Mouse (Mus musculus): ENCODE measurements around the gene Pde9a. TPM values are rescaled to one million over a fixed set of nuclear protein-coding genes. Genes with fewer than 3 reads are reported as not detected.

The Pde9a gene
- polyA plus RNA-seq, 1 experiment from 2014 or later, result 31.1 TPM

GRCm38 (mm10) chr17:31379863-31380262, 6.1 kb upstream of the Pde9a start:
- Histone ChIP-seq H3K4me3 (replicated peaks; ENCODE audit: low read length) (no peak overlapping the region), H3K9me3 (replicated peaks; ENCODE audit: control insufficient read depth, low read length) (no peaks in the 10 kb centered on the region), H3K4me2 (ENCODE audit: low read depth, low read length) (no peak overlapping the region), H3K9ac (ENCODE audit: low read length) (no peak overlapping the region), H3K27ac (ENCODE audit: low read length) (no peak overlapping the region), H3K36me3 (ENCODE audit: control insufficient read depth, insufficient read depth, low read length) (no peaks in the 10 kb centered on the region), H3K4me1 (ENCODE audit: control insufficient read depth, insufficient read depth, low read length) (peaks cover 5% of the 10 kb centered on the region), H3K27me3 (ENCODE audit: control insufficient read depth, insufficient read depth, low read length) (no peaks in the 10 kb centered on the region)
- WGBS, result 55% methylated on average over 8 of the region's 8 CpGs
- no peak for ATAC-seq (ENCODE audit: insufficient read depth, low FRiP score)

- no peak overlapping the region for H3K27ac ChIP-seq (ENCODE audit: low read length)
- H3K4me3 ChIP-seq (replicated peaks; ENCODE audit: low read length), result no peak overlapping the region
- no peak overlapping the region for H3K9ac ChIP-seq (ENCODE audit: low read length)
- no peaks in the 10 kb centered on the region for H3K36me3 ChIP-seq (ENCODE audit: control insufficient read depth, insufficient read depth, low read length)
- H3K9me3 ChIP-seq (replicated peaks; ENCODE audit: control insufficient read depth, low read length), result no peaks in the 10 kb centered on the region
- no peaks in the 10 kb centered on the region for H3K27me3 ChIP-seq (ENCODE audit: control insufficient read depth, insufficient read depth, low read length)
- no peak for ATAC-seq (ENCODE audit: insufficient read depth, low FRiP score)
- H3K4me1 ChIP-seq (ENCODE audit: control insufficient read depth, insufficient read depth, low read length), result peaks cover 20% of the 10 kb centered on the region
- 60% methylated on average over 6 of the region's 6 CpGs for WGBS
- H3K4me2 ChIP-seq (ENCODE audit: low read depth, low read length), result no peak overlapping the region
These were observed 2.7 kb upstream of the Pde9a start for GRCm38 (mm10) chr17:31383320-31383719.

- H3K9ac ChIP-seq (ENCODE audit: low read length), result peak overlapping the region; percentile 45; the same call in 1 of the 2 replicates
- peak; percentile 28; the same call in 1 of the 2 replicates for ATAC-seq (ENCODE audit: insufficient read depth, low FRiP score)
These were observed 912 bp upstream of the Pde9a start for GRCm38 (mm10) chr17:31384968-31385627.

GRCm38 (mm10) chr17:31386766-31387275, 811 bp downstream of the Pde9a start:
- H3K36me3 ChIP-seq (ENCODE audit: control insufficient read depth, insufficient read depth, low read length), result no peaks in the 10 kb centered on the region
- peaks cover 38% of the 10 kb centered on the region for H3K4me1 ChIP-seq (ENCODE audit: control insufficient read depth, insufficient read depth, low read length)
- no peaks in the 10 kb centered on the region for H3K27me3 ChIP-seq (ENCODE audit: control insufficient read depth, insufficient read depth, low read length)
- H3K4me2 ChIP-seq (ENCODE audit: low read depth, low read length), result peak overlapping the region; percentile 90
- no peak for ATAC-seq (ENCODE audit: insufficient read depth, low FRiP score)
- 11% methylated on average over 7 of the region's 7 CpGs for WGBS
- no peaks in the 10 kb centered on the region for H3K9me3 ChIP-seq (replicated peaks; ENCODE audit: control insufficient read depth, low read length)
- no peak overlapping the region for H3K27ac ChIP-seq (ENCODE audit: low read length)
- H3K4me3 ChIP-seq (replicated peaks; ENCODE audit: low read length), result peak overlapping the region; percentile 78
- peak overlapping the region; percentile 85 for H3K9ac ChIP-seq (ENCODE audit: low read length)

More at GRCm38 (mm10) chr17:31384968-31385627, 912 bp upstream of the Pde9a start:
- Histone ChIP-seq H3K4me2 (ENCODE audit: low read depth, low read length) (peak overlapping the region; percentile 90; the same call in 1 of the 2 replicates), H3K4me1 (ENCODE audit: control insufficient read depth, insufficient read depth, low read length) (peaks cover 33% of the 10 kb centered on the region), H3K27ac (ENCODE audit: low read length) (peak overlapping the region; percentile 81), H3K36me3 (ENCODE audit: control insufficient read depth, insufficient read depth, low read length) (no peaks in the 10 kb centered on the region), H3K4me3 (replicated peaks; ENCODE audit: low read length) (no peak overlapping the region), H3K27me3 (ENCODE audit: control insufficient read depth, insufficient read depth, low read length) (no peaks in the 10 kb centered on the region), H3K9me3 (replicated peaks; ENCODE audit: control insufficient read depth, low read length) (no peaks in the 10 kb centered on the region)
- WGBS, result 21% methylated on average over 8 of the region's 8 CpGs

- 74% methylated on average over 3 of the region's 3 CpGs for WGBS
- ATAC-seq (ENCODE audit: insufficient read depth, low FRiP score), result no peak
- Histone ChIP-seq H3K27ac (ENCODE audit: low read length) (peak overlapping the region; percentile 69), H3K36me3 (ENCODE audit: control insufficient read depth, insufficient read depth, low read length) (no peaks in the 10 kb centered on the region), H3K4me3 (replicated peaks; ENCODE audit: low read length) (no peak overlapping the region), H3K4me2 (ENCODE audit: low read depth, low read length) (peak overlapping the region; percentile 23), H3K4me1 (ENCODE audit: control insufficient read depth, insufficient read depth, low read length) (peaks cover 49% of the 10 kb centered on the region), H3K9ac (ENCODE audit: low read length) (peak overlapping the region; percentile 36; the same call in 1 of the 2 replicates), H3K9me3 (replicated peaks; ENCODE audit: control insufficient read depth, low read length) (no peaks in the 10 kb centered on the region), H3K27me3 (ENCODE audit: control insufficient read depth, insufficient read depth, low read length) (no peaks in the 10 kb centered on the region)
These were observed 3.5 kb downstream of the Pde9a start for GRCm38 (mm10) chr17:31389432-31390050.

- 56% methylated on average over 3 of the region's 3 CpGs for WGBS
- H3K27ac ChIP-seq (ENCODE audit: low read length), result no peak overlapping the region
- H3K4me2 ChIP-seq (ENCODE audit: low read depth, low read length), result no peak overlapping the region
- no peak overlapping the region for H3K9ac ChIP-seq (ENCODE audit: low read length)
- no peaks in the 10 kb centered on the region for H3K36me3 ChIP-seq (ENCODE audit: control insufficient read depth, insufficient read depth, low read length)
- H3K4me3 ChIP-seq (replicated peaks; ENCODE audit: low read length), result no peak overlapping the region
- H3K27me3 ChIP-seq (ENCODE audit: control insufficient read depth, insufficient read depth, low read length), result no peaks in the 10 kb centered on the region
- no peaks in the 10 kb centered on the region for H3K9me3 ChIP-seq (replicated peaks; ENCODE audit: control insufficient read depth, low read length)
- no peak for ATAC-seq (ENCODE audit: insufficient read depth, low FRiP score)
- H3K4me1 ChIP-seq (ENCODE audit: control insufficient read depth, insufficient read depth, low read length), result peaks cover 37% of the 10 kb centered on the region
These were observed 5.5 kb downstream of the Pde9a start for GRCm38 (mm10) chr17:31391462-31391861.

- Histone ChIP-seq H3K36me3 (ENCODE audit: control insufficient read depth, insufficient read depth, low read length) (no peaks in the 10 kb centered on the region), H3K4me2 (ENCODE audit: low read depth, low read length) (no peak overlapping the region), H3K4me3 (replicated peaks; ENCODE audit: low read length) (no peak overlapping the region), H3K27ac (ENCODE audit: low read length) (no peak overlapping the region), H3K27me3 (ENCODE audit: control insufficient read depth, insufficient read depth, low read length) (no peaks in the 10 kb centered on the region), H3K9me3 (replicated peaks; ENCODE audit: control insufficient read depth, low read length) (no peaks in the 10 kb centered on the region), H3K4me1 (ENCODE audit: control insufficient read depth, insufficient read depth, low read length) (peaks cover 37% of the 10 kb centered on the region), H3K9ac (ENCODE audit: low read length) (no peak overlapping the region)
- 77% methylated on average over 5 of the region's 5 CpGs for WGBS
- no peak for ATAC-seq (ENCODE audit: insufficient read depth, low FRiP score)
These were observed 6.0 kb downstream of the Pde9a start for GRCm38 (mm10) chr17:31392041-31392440.

GRCm38 (mm10) chr17:31393811-31394210, 7.8 kb downstream of the Pde9a start:
- H3K4me1 ChIP-seq (ENCODE audit: control insufficient read depth, insufficient read depth, low read length), result peaks cover 26% of the 10 kb centered on the region
- H3K9me3 ChIP-seq (replicated peaks; ENCODE audit: control insufficient read depth, low read length), result no peaks in the 10 kb centered on the region
- no peak overlapping the region for H3K27ac ChIP-seq (ENCODE audit: low read length)
- H3K4me3 ChIP-seq (replicated peaks; ENCODE audit: low read length), result no peak overlapping the region
- no peak for ATAC-seq (ENCODE audit: insufficient read depth, low FRiP score)
- no peak overlapping the region for H3K9ac ChIP-seq (ENCODE audit: low read length)
- H3K36me3 ChIP-seq (ENCODE audit: control insufficient read depth, insufficient read depth, low read length), result no peaks in the 10 kb centered on the region
- H3K27me3 ChIP-seq (ENCODE audit: control insufficient read depth, insufficient read depth, low read length), result no peaks in the 10 kb centered on the region
- H3K4me2 ChIP-seq (ENCODE audit: low read depth, low read length), result no peak overlapping the region
- WGBS, result 77% methylated on average over 2 of the region's 2 CpGs

GRCm38 (mm10) chr17:31400294-31400693, 14.3 kb downstream of the Pde9a start:
- Histone ChIP-seq H3K27me3 (ENCODE audit: control insufficient read depth, insufficient read depth, low read length) (no peaks in the 10 kb centered on the region), H3K36me3 (ENCODE audit: control insufficient read depth, insufficient read depth, low read length) (no peaks in the 10 kb centered on the region), H3K4me1 (ENCODE audit: control insufficient read depth, insufficient read depth, low read length) (peaks cover 12% of the 10 kb centered on the region; the same call in 1 of the 2 replicates), H3K4me3 (replicated peaks; ENCODE audit: low read length) (no peak overlapping the region), H3K4me2 (ENCODE audit: low read depth, low read length) (no peak overlapping the region), H3K9ac (ENCODE audit: low read length) (no peak overlapping the region), H3K9me3 (replicated peaks; ENCODE audit: control insufficient read depth, low read length) (no peaks in the 10 kb centered on the region), H3K27ac (ENCODE audit: low read length) (no peak overlapping the region)
- ATAC-seq (ENCODE audit: insufficient read depth, low FRiP score), result peak; percentile 49; the same call in 1 of the 2 replicates
- WGBS, result 63% methylated on average over 6 of the region's 6 CpGs
